Mouse (Mus musculus): ENCODE results near the gene Ier3.
A peak's percentile ranks its signal among the peaks of the same experiment; 100 is the strongest.
"Not testable (repeated sequence)": the region's sequence is repeated elsewhere in the genome, so short reads cannot be mapped to it uniquely, and the experiment has no call there.

Gene Ier3

GRCm38 (mm10) chr17:35835424-35836140 lies 14.1 kb downstream of the Ier3 start:
- DNase-seq (ENCODE audit: extremely low read depth, low read depth) = no peak

DNA sequence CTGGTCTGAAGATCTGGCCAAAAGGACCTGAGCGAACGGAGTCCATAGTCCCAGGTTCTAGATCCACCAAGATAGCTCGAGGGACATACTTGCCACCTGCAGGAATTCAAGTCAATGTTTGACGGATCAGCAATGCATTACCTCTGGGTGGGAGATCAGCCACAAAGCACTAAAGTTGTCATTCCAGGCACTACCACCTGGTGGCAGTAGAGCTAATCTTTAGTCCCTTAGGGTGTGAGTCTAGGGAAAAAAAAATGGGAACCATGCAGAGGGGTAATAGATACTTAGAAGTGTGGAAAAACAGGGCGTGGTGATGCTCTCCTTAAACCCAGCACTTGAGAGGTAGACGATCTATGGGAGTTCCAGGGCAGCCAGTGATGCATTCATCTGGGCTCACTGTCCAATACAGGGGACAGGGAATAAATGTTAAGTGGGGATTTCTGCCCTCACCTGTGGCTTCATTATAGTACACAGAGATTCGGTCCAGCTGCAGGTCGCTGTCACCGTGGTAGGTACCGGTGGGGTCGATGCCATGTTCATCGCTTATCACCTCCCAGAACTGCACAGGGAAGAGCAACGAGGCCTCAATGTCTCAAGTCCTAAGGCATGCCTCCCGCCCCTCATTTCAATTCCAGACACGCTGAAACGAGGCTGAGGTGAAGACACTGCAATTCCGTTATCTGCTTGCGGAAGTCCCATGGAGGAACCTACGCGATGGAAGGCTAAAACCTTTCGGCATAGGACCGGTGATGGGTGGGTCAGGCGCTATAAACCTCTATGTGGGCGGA lies 14.9 kb downstream of the Ier3 start:
- no peak for DNase-seq (ENCODE audit: extremely low read depth, low read depth)

DNA sequence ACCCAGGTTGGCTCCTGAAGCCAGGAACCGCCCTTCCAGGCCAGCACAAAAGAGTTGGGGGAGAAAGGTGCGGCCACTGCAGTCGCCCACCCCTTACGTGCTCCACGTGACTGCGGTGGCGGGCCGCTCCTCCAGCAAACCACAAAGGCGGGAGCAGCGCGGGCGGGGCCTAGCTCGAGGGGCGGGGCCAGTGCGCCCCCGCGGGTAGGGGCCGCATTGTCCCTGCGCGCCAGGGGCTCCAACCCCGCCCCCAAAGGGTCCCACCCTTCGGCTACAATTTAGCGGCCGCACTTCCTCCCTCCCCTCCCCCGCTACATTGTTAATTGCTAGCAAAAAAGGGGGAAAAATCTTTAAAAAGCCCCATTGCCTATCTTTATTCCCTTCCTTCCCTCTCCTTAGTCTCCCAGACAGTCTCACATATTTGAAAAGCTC lies 15.5 kb downstream of the Ier3 start:
- no peak for DNase-seq (ENCODE audit: extremely low read depth, low read depth)

DNA sequence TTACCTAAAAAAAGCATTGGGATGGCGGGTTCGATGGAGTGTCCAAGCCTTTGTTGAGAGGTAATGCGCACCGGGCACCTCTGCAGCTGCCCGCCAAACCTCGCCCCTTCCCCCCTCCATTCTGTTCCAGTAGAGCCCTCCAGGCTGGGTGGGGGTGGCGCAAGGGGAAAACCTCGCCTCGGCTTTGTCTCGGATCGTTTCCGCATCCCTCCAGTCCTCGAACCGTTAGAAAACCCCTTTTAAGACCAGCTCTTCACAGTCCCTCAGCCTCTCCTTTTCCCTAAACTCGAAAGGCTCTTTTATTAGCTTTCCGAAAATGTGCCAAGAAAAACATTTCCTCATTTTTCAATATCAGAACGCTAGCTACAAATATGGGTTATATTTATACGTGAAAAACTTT lies 16.0 kb downstream of the Ier3 start:
- no peak for DNase-seq (ENCODE audit: extremely low read depth, low read depth)

GRCm38 (mm10) chr17:35838122-35838544 lies 16.6 kb downstream of the Ier3 start, which contains the start of gene Tubb5:
Gene Tubb5, minus strand, starts transcription at chr17:35838306.
- peak; percentile 98 for DNase-seq (ENCODE audit: extremely low read depth, low read depth)

DNA sequence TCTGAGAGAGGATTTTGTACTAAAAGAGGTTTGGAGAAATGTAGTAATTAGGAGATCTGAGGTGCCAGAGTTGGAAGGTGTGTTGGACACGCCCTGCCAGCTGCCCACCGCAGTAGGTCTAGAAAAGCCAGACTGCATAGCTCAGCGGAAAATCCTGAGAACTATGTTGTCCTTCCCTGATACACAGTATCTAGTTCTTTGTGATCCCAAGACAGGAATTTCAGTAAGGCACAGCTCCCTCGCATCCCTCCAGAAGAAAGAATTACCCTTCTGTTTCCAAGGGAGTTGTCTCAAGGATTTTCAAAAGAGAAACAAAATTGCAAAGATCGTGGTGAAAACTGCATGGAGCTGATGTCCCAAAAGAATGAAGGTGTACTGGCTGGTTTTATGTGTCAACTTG lies 17.1 kb downstream of the Ier3 start:
- DNase-seq (ENCODE audit: extremely low read depth, low read depth) = no peak

- DNase-seq (ENCODE audit: extremely low read depth, low read depth) = not testable (repeated sequence)
Observed at GRCm38 (mm10) chr17:35839002-35839401, 17.5 kb downstream of the Ier3 start.

DNA sequence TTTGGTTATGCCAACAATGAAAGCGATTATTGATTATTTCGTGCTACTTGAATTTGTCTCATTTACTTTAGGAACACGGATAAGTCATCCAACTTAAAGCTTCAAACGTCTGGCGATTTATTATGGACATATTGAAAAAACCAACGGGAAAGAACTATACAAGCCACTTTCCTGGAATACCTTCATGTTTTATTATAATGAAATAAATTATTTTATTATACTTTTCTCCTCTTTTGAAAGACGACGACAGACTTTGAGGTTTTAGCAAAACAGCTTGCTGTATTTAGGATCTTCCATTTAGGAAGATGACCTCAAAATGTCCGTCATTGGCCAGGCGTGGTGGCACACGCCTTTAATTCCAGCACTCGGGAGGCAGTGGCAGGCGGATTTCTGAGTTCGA lies 19.1 kb downstream of the Ier3 start:
- no peak for DNase-seq (ENCODE audit: extremely low read depth, low read depth)

DNA sequence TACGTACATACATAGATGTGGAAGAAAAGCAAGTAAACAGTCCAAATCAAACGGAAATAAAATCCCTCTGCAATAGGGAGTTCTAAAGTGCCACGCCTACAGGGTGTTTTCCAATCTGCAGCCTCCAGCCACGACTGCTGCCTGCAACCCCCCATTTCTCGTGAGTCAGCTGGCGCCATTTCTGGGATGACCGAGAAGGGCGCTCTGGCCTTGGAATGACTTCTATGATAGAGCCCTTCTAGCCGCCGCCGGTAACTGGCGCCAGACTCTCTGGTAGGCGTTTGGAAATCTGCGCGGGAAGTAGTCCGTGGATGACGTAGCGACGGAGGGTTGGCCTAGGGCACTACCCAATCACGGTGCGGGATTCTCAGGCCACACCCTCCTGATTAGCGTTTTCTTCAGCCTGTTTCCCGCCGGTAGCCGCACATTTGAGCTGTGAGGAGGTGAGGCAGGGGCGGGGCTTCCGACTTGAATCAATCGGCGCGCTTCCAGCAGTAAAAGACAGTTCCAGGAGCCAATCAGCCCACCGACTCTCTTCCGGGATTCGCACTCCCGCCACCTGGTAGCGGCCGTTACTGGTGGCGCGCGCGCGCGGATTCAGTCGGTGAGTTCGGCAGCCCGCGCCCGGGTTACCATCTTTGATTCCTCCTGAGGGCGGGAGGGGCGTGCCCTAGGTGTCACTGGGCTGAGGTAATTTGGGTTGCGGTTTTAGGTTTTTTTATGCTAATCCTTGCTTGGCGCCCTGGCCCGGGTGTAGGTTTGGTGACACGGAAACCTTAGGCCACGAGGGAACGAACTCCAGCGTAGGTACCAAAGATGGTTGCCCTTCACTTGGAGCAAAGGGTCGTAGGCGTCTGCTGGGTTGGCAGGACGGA lies 19.8 kb downstream of the Ier3 start, which contains the start of gene Mdc1:
Mdc1 (plus strand) TSS at position 440 of the 875 bp plus-strand sequence.
- peak; percentile 99 for DNase-seq (ENCODE audit: extremely low read depth, low read depth)

DNA sequence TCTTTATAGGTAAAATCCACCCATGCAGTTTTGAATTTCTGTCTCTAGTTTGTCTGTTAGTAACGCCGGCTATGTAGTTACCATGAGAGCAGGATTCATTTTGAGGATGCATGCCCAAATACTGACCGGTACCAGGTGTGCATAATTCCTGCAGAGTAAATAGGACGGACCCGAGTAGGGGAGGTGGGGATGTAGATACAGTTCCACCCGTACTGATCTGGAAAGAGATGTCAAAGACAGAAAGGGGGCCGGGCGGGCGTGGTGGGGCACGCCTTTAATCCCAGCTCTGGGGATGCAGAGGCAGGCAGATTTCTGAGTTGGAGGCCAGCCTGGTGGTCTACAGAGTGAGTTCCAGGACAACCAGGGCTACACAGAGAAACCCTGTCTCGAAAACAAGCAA lies 20.5 kb downstream of the Ier3 start:
- DNase-seq (ENCODE audit: extremely low read depth, low read depth) = no peak

DNA sequence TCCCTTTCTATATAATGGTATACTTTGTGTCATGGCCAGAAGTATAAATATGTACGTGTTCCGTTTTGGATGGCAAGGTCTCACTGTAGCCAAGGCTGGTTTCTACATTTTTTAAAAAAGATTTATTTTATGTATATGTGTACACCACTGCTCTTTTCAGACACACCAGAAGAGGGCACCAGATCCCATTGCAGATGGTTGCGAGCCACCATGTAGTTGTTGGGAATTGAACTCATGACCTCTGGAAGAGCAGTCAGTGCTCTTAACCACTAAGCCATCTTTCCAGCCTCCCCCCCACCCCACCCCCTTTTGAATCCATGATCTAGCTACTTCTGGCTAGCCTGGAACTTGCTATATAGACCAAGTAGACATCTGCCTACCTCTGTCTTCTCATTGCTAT lies 22.0 kb downstream of the Ier3 start:
- DNase-seq (ENCODE audit: extremely low read depth, low read depth) = no peak

DNA sequence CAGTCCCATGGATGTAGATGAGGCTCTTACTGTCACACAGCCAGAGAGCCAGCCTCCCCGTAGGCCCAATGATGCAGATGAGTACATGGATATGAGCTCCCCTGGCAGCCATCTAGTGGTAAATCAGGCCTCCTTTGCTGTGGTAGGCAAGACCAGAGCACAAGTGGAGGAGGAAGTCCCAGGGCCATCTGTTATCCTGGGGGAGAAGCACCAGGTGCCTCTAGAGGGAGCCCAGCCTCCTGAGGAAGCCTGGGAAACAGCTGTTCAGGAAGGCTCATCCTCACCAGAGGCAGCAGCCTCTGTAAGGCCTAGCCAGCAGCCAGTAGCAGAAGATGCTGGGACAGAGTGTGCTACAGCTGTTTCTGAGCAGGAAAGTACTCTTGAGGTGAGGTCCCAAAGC lies 26.6 kb downstream of the Ier3 start:
- no peak for DNase-seq (ENCODE audit: extremely low read depth, low read depth)

DNA sequence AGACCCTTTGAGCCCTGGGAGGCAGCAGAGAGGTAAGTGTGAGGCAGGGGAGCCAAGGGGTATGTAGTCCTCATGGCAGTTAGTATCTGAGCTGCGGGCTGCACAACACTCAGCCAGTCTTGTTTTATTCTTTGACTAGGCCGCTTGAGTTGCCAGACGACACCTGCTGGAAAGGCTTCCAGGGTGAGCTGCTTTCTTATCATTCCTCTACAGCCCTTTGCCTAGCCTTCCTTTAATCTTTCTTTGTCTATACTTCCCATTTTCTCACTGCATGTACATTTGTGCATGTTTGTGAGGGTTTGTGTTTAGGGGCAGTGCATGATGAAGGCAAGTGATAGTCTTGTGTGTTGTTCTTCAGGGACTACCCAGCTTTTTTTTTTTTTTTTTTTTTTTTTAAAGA lies 29.5 kb downstream of the Ier3 start:
- peak; percentile 94 for DNase-seq (ENCODE audit: extremely low read depth, low read depth)

DNA sequence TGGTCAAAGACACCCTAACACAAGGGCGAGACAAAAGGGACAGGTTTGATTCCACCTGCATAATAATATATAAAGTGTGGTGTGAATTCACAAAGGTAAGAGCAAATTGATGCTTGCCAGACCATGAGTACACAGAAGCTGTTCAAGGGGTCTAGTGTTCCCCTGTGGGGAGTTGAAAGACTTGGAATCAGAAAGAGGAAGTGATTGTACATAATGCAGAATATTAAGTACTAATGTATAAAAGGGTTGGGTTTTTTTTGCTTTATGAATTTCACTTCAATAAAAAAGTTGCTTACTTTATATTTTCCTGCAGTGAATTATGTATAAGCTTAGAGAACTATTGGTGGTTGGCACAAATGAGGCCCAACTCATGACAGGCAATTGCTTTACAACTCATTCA lies 37.9 kb downstream of the Ier3 start:
- no peak for DNase-seq (ENCODE audit: extremely low read depth, low read depth)

DNA sequence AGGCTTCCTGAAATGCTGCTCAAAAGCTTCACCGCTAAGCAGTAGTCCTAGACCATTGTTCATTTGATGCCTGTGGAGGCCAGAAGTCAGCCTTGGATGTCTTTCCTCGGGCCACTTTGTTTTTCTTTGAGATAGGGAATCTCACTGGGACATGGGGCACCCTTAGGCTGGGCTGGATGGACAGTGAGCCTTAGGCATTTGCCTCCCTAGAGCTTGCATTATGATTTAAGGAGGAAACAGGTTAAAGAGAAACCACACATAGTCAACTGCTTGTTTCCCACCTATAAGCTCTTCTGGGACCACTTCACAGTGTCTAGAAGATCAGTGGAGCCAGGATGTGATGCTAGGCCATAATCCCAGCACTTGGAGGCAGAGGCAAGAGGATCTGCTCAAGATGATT lies 38.4 kb downstream of the Ier3 start:
- DNase-seq (ENCODE audit: extremely low read depth, low read depth) = no peak

DNA sequence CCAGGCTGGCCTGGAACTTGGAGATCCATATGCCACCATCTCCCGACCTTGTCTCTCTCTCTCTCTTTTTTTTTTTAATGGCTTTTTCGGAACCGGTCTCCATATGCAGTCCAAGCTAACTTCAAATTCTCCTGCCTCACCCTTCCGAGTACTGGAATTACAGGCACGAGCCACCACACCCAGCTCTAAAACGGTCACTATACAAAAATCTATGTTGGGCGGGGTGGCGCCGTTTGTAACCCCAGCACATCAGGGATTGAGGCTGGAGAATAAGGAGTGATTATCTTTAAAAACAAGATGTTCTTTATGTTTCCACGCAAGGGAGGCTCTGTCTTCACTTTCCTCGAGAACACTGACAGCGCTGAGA lies 39.3 kb downstream of the Ier3 start:
- DNase-seq (ENCODE audit: extremely low read depth, low read depth) = no peak

- DNase-seq (ENCODE audit: extremely low read depth, low read depth) = peak; percentile 85
Observed at GRCm38 (mm10) chr17:35861198-35861857, 39.8 kb downstream of the Ier3 start, which contains the start of gene Nrm. Gene Nrm, plus strand, starts transcription at chr17:35861318.

- DNase-seq (ENCODE audit: extremely low read depth, low read depth) = no peak
Observed at GRCm38 (mm10) chr17:35864832-35865353, 43.4 kb downstream of the Ier3 start.

GRCm38 (mm10) chr17:35865481-35866280 lies 44.2 kb downstream of the Ier3 start, which contains the start of gene Ppp1r18:
Gene Ppp1r18, plus strand, starts transcription at chr17:35865593.
- no peak for DNase-seq (ENCODE audit: extremely low read depth, low read depth)

DNA sequence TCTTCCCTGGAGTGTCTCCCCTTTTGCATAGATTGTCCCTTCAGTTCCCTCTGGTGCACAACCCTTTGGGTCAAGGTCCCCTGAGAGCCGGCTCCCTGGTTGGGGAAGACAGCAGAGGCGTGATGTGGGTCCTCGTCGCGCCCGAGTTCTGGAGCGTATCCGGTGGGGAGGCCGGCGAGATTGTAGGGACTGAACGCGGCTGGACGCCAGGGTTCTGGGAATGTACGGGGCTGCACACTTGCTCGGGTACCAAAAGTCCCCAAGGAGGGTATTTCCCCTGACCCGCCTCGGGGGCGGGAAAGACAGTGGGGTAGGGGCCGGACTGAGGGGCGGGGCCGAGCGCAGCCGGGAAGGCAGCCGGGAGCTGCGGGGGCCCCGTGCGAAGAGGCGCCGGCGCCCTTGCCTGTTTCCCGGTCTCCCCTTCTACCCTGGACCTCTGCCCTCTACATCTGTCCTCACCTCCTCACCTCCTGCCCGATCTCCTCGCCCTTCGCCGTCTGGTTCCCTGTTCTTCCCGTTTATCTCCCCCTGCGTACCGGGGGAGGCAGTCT lies 44.9 kb downstream of the Ier3 start:
- no peak for DNase-seq (ENCODE audit: extremely low read depth, low read depth)
